Mouse (Mus musculus) forebrain, embryonic 13.5 days (tissue): ENCODE results near the gene Pi4kb. TPM values are rescaled to one million over a fixed set of nuclear protein-coding genes. Genes with fewer than 3 reads are reported as not detected.

Experiments
- ATAC-seq: fragments of 200-750 bp; cut with Nextera tagmentation; 2 replicates; pipeline ENCODE4 v1.8.0; 2017
- H3K27ac ChIP-seq: fragments of 300-500 bp; sonication (generic); 2 replicates; pipeline ENCODE4 v1.5.1; 2015; ENCODE audit warnings: inconsistent platforms, mild to moderate bottlenecking, moderate library complexity
- H3K27me3 ChIP-seq: fragments of 300-500 bp; sonication (generic); 2 replicates; pipeline ENCODE4 v1.6.1; 2015; ENCODE audit warnings: mild to moderate bottlenecking, inconsistent platforms
- H3K36me3 ChIP-seq: fragments of 300-500 bp; sonication (generic); 2 replicates; pipeline ENCODE4 v1.6.1; 2015; ENCODE audit warnings: mild to moderate bottlenecking, inconsistent platforms; ENCODE audit not compliant: poor library complexity, severe bottlenecking
- H3K4me1 ChIP-seq: fragments of 300-500 bp; sonication (generic); 2 replicates; pipeline ENCODE4 v1.6.1; 2015; ENCODE audit warnings: inconsistent platforms
- H3K4me2 ChIP-seq: fragments of 300-500 bp; sonication (generic); 2 replicates; pipeline ENCODE4 v1.6.1; 2015; ENCODE audit warnings: inconsistent platforms, mild to moderate bottlenecking, moderate library complexity
- H3K4me3 ChIP-seq: fragments of 300-500 bp; sonication (generic); 2 replicates; pipeline ENCODE4 v1.5.1; 2015; ENCODE audit warnings: mild to moderate bottlenecking, inconsistent platforms
- H3K9ac ChIP-seq: fragments of 300-500 bp; sonication (generic); 2 replicates; pipeline ENCODE4 v1.6.1; 2015; ENCODE audit warnings: mild to moderate bottlenecking, inconsistent platforms
- H3K9me3 ChIP-seq: fragments of 300-500 bp; sonication (generic); replicated peaks from 2 replicates; pipeline ENCODE4 v1.6.1; 2016; ENCODE audit warnings: inconsistent platforms
- WGBS: fragments of 180-500 bp; shearing (Covaris S2); methylation state at CpG from one replicate; pipeline ENCODE4 v1.1.7; 2015; 5-methylcytosine and 5-hydroxymethylcytosine counted together
- microRNA-seq: library from miRNA; unstranded; fragments of <30 nt; microRNA quantifications from one replicate; pipeline ENCODE4, GENCODE M21; 2016
- polyA plus RNA-seq: library from polyadenylated mRNA; unstranded; fragments of >200 nt; fragmentation: Nextera tagmentation; extraction: Ambion mirVana; gene quantifications from 2 replicates; pipeline ENCODE4 v1.2.1, GENCODE M21; 2015

The Pi4kb gene
- polyA plus RNA-seq, 1 experiment from 2014 or later, result 23.6 TPM

GRCm38 (mm10) chr3:95047914-95048313, 73.4 kb downstream of the Pi4kb start:
- Histone ChIP-seq H3K4me1 (no peaks in the 10 kb centered on the region), H3K9me3 (no peaks in the 10 kb centered on the region), H3K9ac (no peak overlapping the region), H3K4me3 (no peak overlapping the region), H3K36me3 (no peaks in the 10 kb centered on the region), H3K4me2 (no peak overlapping the region), H3K27ac (no peak overlapping the region), H3K27me3 (no peaks in the 10 kb centered on the region)
- WGBS, result 66% methylated on average over 3 of the region's 3 CpGs
- ATAC-seq, result no peak

- H3K9me3 ChIP-seq, result no peaks in the 10 kb centered on the region
- no peak overlapping the region for H3K9ac ChIP-seq
- H3K27me3 ChIP-seq, result no peaks in the 10 kb centered on the region
- ATAC-seq, result peak; percentile 67
- no peak overlapping the region for H3K27ac ChIP-seq
- H3K4me3 ChIP-seq, result no peak overlapping the region
- 29% methylated on average over 1 of the region's 1 CpGs for WGBS
- H3K4me2 ChIP-seq, result no peak overlapping the region
- H3K4me1 ChIP-seq, result peaks cover 7% of the 10 kb centered on the region; the same call in 1 of the 2 replicates
- peaks cover 5% of the 10 kb centered on the region for H3K36me3 ChIP-seq
Measured at GRCm38 (mm10) chr3:95052959-95053358, 78.4 kb downstream of the Pi4kb start.

DNA sequence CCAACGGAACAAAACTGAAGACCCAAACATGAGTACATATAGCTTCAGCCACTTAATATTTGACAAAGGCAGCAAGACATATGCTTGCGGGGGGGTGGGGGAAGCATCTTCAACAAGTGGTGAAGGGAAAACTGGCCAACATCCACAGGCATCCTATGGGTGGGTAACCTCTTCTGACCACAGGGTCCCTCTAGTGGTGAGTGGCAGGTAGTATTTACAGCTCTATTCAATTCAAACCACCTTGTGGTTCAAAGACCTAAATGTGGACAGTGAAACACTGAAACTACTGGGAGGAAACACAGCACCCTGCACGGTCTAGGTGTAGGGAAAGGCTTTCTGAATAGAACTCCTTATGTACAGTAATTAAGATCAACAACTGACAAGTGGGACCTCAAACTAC, 79.2 kb downstream of the Pi4kb start:
- no peak overlapping the region for H3K9ac ChIP-seq
- no peak overlapping the region for H3K27ac ChIP-seq
- H3K36me3 ChIP-seq, result peaks cover 12% of the 10 kb centered on the region
- H3K4me3 ChIP-seq, result no peak overlapping the region
- WGBS, result 51% methylated on average over 3 of the region's 3 CpGs
- no peaks in the 10 kb centered on the region for H3K27me3 ChIP-seq
- no peak overlapping the region for H3K4me2 ChIP-seq
- no peaks in the 10 kb centered on the region for H3K9me3 ChIP-seq
- 0 out of 2 replicates have a peak, but pooled peaks have one; percentile 58 for ATAC-seq
- H3K4me1 ChIP-seq, result peaks cover 7% of the 10 kb centered on the region; the same call in 1 of the 2 replicates

- ATAC-seq, result no peak
- Histone ChIP-seq H3K9ac (0 out of 2 replicates have a peak overlapping the region, but pooled peaks have one; percentile 9), H3K4me2 (no peak overlapping the region), H3K4me1 (peaks cover 7% of the 10 kb centered on the region; the same call in 1 of the 2 replicates), H3K27ac (no peak overlapping the region), H3K9me3 (no peaks in the 10 kb centered on the region), H3K27me3 (no peaks in the 10 kb centered on the region), H3K4me3 (no peak overlapping the region), H3K36me3 (peaks cover 22% of the 10 kb centered on the region)
- 55% methylated on average over 10 of the region's 10 CpGs for WGBS
Measured at GRCm38 (mm10) chr3:95054481-95055260, 80.1 kb downstream of the Pi4kb start.

- H3K27ac ChIP-seq, result no peak overlapping the region
- H3K4me1 ChIP-seq, result peaks cover 7% of the 10 kb centered on the region; the same call in 1 of the 2 replicates
- no peak for ATAC-seq
- 91% methylated on average over 7 of the region's 7 CpGs for WGBS
- H3K4me3 ChIP-seq, result no peak overlapping the region
- H3K9ac ChIP-seq, result no peak overlapping the region
- H3K4me2 ChIP-seq, result no peak overlapping the region
- no peaks in the 10 kb centered on the region for H3K27me3 ChIP-seq
- peaks cover 38% of the 10 kb centered on the region for H3K36me3 ChIP-seq
- no peaks in the 10 kb centered on the region for H3K9me3 ChIP-seq
Measured at GRCm38 (mm10) chr3:95056275-95056674, 81.7 kb downstream of the Pi4kb start.

Small RNA genes lying within 50 kb of the gene (microRNA-seq; reads per million reads assigned to microRNA genes)
- gene Mir7013, result 1.9 reads per million

Other genes with a start within 250 kb of the Pi4kb start
- 3.8 TPM in 2 replicates for gene Cgn, start 188.2 kb upstream of the Pi4kb start, polyA plus RNA-seq
- 25.1 and 25.6 TPM in 2 replicates for gene Pogz, start 137.2 kb upstream of the Pi4kb start, polyA plus RNA-seq
- 390 and 393 TPM in 2 replicates for gene Psmb4, start 87.8 kb upstream of the Pi4kb start, polyA plus RNA-seq
- gene Selenbp1, start 41.7 kb upstream of the Pi4kb start, polyA plus RNA-seq, result 7.6 and 9.0 TPM in 2 replicates
- gene Rfx5, start 20.7 kb upstream of the Pi4kb start, polyA plus RNA-seq, result 4.3 TPM in 2 replicates
- 26.6 and 27.8 TPM in 2 replicates for gene Zfp687, start 40.7 kb downstream of the Pi4kb start, polyA plus RNA-seq
- 299 and 311 TPM in 2 replicates for gene Psmd4, start 67.9 kb downstream of the Pi4kb start, polyA plus RNA-seq
- gene Pip5k1a, start 132.2 kb downstream of the Pi4kb start, polyA plus RNA-seq, result 20.4 and 20.6 TPM in 2 replicates
- 266 and 271 TPM in 2 replicates for gene Vps72, start 136.3 kb downstream of the Pi4kb start, polyA plus RNA-seq
- 0.72 and 0.81 TPM in 2 replicates for gene Tmod4, start 149.7 kb downstream of the Pi4kb start, polyA plus RNA-seq
- gene Scnm1, start 159.3 kb downstream of the Pi4kb start, polyA plus RNA-seq, result 99.5 and 106 TPM in 2 replicates
- gene Lysmd1, start 159.4 kb downstream of the Pi4kb start, polyA plus RNA-seq, result 29.6 and 30.8 TPM in 2 replicates
- gene Tnfaip8l2, start 167.6 kb downstream of the Pi4kb start, polyA plus RNA-seq, result 1.1 and 1.2 TPM in 2 replicates
- 14.1 and 14.6 TPM in 2 replicates for gene Sema6c, start 185.7 kb downstream of the Pi4kb start, polyA plus RNA-seq
- 7.7 and 8.5 TPM in 2 replicates for gene Gabpb2, start 243.2 kb downstream of the Pi4kb start, polyA plus RNA-seq